Mouse (Mus musculus) limb, embryonic 13.5 days (tissue): ENCODE measurements around the gene Tmem234. TPM values are rescaled to one million over a fixed set of nuclear protein-coding genes. Genes with fewer than 3 reads are reported as not detected.

ENCODE experiments used
- ATAC-seq: fragments of 200-750 bp; cut with Nextera tagmentation; 2 replicates; pipeline ENCODE4 v1.8.0; 2017; ENCODE audit warnings: low read depth, moderate number of reproducible peaks, moderate TSS enrichment; ENCODE audit not compliant: low FRiP score
- H3K27ac ChIP-seq: fragments of 300-500 bp; sonication (generic); 2 replicates; pipeline ENCODE4 v1.5.1; 2015; ENCODE audit warnings: inconsistent platforms, mild to moderate bottlenecking, moderate library complexity
- H3K27me3 ChIP-seq: fragments of 300-500 bp; sonication (generic); 2 replicates; pipeline ENCODE4 v1.6.1; 2015; ENCODE audit warnings: mild to moderate bottlenecking, inconsistent platforms
- H3K36me3 ChIP-seq: fragments of 300-500 bp; sonication (generic); 2 replicates; pipeline ENCODE4 v1.6.1; 2015; ENCODE audit warnings: inconsistent platforms, mild to moderate bottlenecking, moderate library complexity
- H3K4me1 ChIP-seq: fragments of 300-500 bp; sonication (generic); 2 replicates; pipeline ENCODE4 v1.6.1; 2015; ENCODE audit warnings: inconsistent platforms
- H3K4me2 ChIP-seq: fragments of 300-500 bp; sonication (generic); replicated peaks from 2 replicates; pipeline ENCODE4 v1.6.1; 2015; ENCODE audit warnings: inconsistent platforms, mild to moderate bottlenecking, moderate library complexity
- H3K4me3 ChIP-seq: fragments of 300-500 bp; sonication (generic); 2 replicates; pipeline ENCODE4 v1.5.1; 2015; ENCODE audit warnings: moderate library complexity, mild to moderate bottlenecking, inconsistent platforms
- H3K9ac ChIP-seq: fragments of 300-500 bp; sonication (generic); 2 replicates; pipeline ENCODE4 v1.6.1; 2015; ENCODE audit warnings: mild to moderate bottlenecking, inconsistent platforms
- H3K9me3 ChIP-seq: fragments of 300-500 bp; sonication (generic); 2 replicates; pipeline ENCODE4 v1.6.1; 2016; ENCODE audit warnings: inconsistent platforms
- WGBS: fragments of 180-500 bp; shearing (Covaris S2); methylation state at CpG from one replicate; pipeline ENCODE4 v1.1.7; 2015; 5-methylcytosine and 5-hydroxymethylcytosine counted together
- polyA plus RNA-seq: library from polyadenylated mRNA; unstranded; fragments of >200 nt; fragmentation: Nextera tagmentation; extraction: Ambion mirVana; gene quantifications from 2 replicates; pipeline ENCODE4 v1.2.1, GENCODE M21; 2015

Tmem234 gene
- polyA plus RNA-seq, 1 experiment from 2014 or later = 211 TPM

DNA sequence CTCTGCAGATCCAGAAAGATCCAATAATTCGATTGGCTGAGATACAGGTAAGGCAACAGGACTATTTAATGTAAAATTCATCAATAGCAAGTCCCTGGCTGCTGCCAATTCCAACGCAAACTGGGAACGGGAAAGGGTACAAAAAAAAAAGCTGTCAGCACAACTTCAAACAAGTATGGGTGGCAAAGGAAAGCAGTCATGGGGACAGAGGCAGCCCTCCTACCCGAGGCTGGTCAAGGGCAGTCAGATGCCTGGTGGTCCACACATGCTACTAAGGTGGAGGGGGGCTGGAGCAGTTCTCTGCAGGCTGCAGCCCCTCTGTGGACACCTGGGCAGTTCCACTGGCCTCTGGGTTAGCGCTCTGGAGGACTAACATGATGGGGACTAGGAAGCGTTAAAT lies 25.6 kb downstream of the Tmem234 start:
- ATAC-seq = no peak
- no peak overlapping the region for H3K4me3 ChIP-seq
- WGBS = 75% methylated on average over 6 of the region's 6 CpGs
- peaks cover 34% of the 10 kb centered on the region for H3K4me1 ChIP-seq
- H3K9me3 ChIP-seq = no peaks in the 10 kb centered on the region
- no peak overlapping the region for H3K27ac ChIP-seq
- H3K9ac ChIP-seq = no peak overlapping the region
- peaks cover 50% of the 10 kb centered on the region for H3K36me3 ChIP-seq
- no peaks in the 10 kb centered on the region for H3K27me3 ChIP-seq
- H3K4me2 ChIP-seq = no peak overlapping the region

DNA sequence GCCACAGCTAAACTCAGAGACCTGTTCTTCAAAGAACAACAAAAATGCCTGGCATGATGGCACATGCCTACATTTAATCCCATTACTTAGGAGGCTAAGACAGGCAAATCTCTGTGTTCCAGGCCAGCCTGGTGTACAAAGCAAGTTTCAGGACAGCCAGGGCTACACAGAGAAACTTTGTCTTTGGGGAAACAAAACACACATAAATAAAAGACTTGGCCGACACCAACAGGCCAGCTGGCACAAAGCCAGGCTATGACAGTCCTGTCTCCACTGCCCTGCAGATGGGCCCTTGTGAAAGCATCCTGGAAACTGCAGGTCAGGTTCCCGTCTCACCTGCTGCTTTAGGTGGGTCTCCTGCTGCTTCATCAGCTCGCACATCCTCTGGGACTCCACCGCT lies 30.5 kb downstream of the Tmem234 start:
- Histone ChIP-seq H3K27ac (no peak overlapping the region), H3K9me3 (no peaks in the 10 kb centered on the region), H3K36me3 (peaks cover 99% of the 10 kb centered on the region), H3K4me3 (no peak overlapping the region), H3K9ac (no peak overlapping the region), H3K4me1 (0 out of 2 replicates have a peak, but pooled peaks cover 1% of the 10 kb centered on the region), H3K4me2 (no peak overlapping the region), H3K27me3 (no peaks in the 10 kb centered on the region)
- 80% methylated on average over 4 of the region's 4 CpGs for WGBS
- no peak for ATAC-seq

DNA sequence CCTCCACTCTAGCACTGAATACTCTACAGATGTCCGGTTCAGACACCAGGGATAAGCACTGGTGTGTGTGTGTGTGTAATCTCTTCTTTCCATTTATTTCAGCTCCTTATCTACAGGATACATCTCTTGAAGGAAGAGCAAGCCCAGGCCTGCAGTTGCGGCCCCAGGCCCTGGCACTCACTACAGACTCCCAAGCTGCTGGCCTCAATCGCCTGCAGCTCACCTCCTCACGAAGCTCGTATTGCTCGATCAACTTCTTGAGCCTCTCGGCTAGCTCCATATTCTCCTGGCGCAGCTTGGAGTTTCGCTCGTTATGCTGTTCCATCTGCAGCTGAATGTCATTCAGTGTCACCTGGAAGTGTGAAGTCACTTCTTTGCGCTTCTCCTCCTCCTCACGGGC lies 31.4 kb downstream of the Tmem234 start:
- H3K4me3 ChIP-seq = no peak overlapping the region
- ATAC-seq = no peak
- H3K4me1 ChIP-seq = no peaks in the 10 kb centered on the region
- H3K27me3 ChIP-seq = no peaks in the 10 kb centered on the region
- no peak overlapping the region for H3K4me2 ChIP-seq
- H3K27ac ChIP-seq = no peak overlapping the region
- peaks cover 99% of the 10 kb centered on the region for H3K36me3 ChIP-seq
- whole genome bisulfite sequencing = 87% methylated on average over 12 of the region's 12 CpGs
- H3K9ac ChIP-seq = no peak overlapping the region
- no peaks in the 10 kb centered on the region for H3K9me3 ChIP-seq

DNA sequence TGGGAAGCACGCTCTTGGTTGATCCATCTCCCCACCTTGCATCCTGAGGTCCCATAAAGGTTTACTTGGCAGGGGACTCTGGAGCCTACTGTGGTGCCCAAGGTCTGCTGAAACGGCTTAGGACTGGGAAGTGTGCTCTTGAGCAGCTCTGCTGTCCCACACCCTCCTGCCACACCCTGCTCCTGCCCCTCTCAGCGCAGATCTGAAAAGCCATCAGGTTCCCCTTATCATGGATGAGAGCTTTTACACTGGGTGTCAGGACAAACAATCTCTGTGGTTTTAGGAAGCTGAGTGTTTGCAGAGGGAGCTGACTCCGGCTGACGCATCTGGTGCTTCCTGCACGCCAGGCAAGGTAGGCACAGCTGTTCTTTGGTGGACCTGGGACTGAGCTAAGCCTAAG lies 33.4 kb downstream of the Tmem234 start:
- peaks cover 97% of the 10 kb centered on the region for H3K36me3 ChIP-seq
- no peaks in the 10 kb centered on the region for H3K27me3 ChIP-seq
- H3K4me1 ChIP-seq = peaks cover 15% of the 10 kb centered on the region
- H3K27ac ChIP-seq = no peak overlapping the region
- H3K4me3 ChIP-seq = no peak overlapping the region
- WGBS = 94% methylated on average over 6 of the region's 6 CpGs
- no peak overlapping the region for H3K9ac ChIP-seq
- no peaks in the 10 kb centered on the region for H3K9me3 ChIP-seq
- H3K4me2 ChIP-seq = no peak overlapping the region
- no peak for ATAC-seq

DNA sequence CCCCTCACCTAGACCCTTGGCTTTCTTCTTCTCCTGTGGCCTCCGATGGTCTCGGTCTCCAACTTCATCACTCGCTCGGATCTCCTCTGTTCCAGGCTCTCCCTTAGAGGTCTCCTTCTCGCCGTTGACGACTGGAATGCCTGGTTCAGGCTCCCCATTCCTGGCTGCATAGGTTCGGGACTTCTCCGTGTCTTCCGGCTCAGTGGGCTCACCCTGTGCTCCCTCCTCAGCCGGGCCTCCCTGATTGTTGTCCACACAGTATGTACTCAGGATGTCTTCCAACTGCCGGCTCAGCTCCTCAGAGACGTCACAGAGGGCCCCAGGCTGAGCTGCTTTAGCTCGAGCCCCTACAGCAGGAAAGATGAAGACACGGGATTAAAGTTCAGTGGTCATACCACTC lies 38.8 kb downstream of the Tmem234 start:
- 89% methylated on average over 15 of the region's 15 CpGs for WGBS
- Histone ChIP-seq H3K27ac (no peak overlapping the region), H3K27me3 (no peaks in the 10 kb centered on the region), H3K4me1 (peaks cover 33% of the 10 kb centered on the region), H3K4me2 (peak overlapping the region; percentile 95), H3K9ac (peak overlapping the region; percentile 87), H3K4me3 (peak overlapping the region; percentile 71), H3K9me3 (no peaks in the 10 kb centered on the region), H3K36me3 (peaks cover 55% of the 10 kb centered on the region)
- no peak for ATAC-seq

DNA sequence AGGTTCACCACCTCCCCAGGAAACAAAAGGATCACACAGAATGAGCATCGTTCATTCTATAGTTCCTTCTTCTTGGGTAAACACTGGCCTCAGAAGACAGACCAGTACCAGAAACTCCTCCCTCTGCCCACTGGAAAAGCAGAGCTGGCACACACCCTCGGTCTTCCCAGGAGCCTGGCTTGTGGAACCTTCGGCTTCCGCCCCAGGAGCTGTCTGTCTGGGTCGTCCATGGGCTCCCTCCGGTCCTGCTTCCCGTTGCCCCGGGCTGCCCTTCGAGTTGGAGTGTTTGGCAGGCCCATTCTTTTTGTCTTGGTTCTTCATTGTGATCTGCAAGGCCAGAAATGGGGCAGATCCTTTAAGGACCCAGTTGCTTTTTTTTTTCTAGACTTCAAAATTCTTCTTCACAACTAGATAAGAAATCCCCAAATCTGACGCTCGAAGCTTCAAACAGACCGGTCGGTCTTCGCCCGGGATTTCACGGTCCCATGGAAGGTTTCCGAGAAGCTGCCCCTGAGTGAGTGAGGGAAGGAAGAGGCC lies 39.7 kb downstream of the Tmem234 start:
- Histone ChIP-seq H3K4me1 (peaks cover 33% of the 10 kb centered on the region), H3K36me3 (peaks cover 55% of the 10 kb centered on the region), H3K4me3 (peak overlapping the region; percentile 71), H3K9ac (peak overlapping the region; percentile 87), H3K27ac (peak overlapping the region; percentile 90), H3K27me3 (no peaks in the 10 kb centered on the region), H3K4me2 (peak overlapping the region; percentile 95), H3K9me3 (no peaks in the 10 kb centered on the region)
- ATAC-seq = no peak
- 5% methylated on average over 17 of the region's 17 CpGs for WGBS

DNA sequence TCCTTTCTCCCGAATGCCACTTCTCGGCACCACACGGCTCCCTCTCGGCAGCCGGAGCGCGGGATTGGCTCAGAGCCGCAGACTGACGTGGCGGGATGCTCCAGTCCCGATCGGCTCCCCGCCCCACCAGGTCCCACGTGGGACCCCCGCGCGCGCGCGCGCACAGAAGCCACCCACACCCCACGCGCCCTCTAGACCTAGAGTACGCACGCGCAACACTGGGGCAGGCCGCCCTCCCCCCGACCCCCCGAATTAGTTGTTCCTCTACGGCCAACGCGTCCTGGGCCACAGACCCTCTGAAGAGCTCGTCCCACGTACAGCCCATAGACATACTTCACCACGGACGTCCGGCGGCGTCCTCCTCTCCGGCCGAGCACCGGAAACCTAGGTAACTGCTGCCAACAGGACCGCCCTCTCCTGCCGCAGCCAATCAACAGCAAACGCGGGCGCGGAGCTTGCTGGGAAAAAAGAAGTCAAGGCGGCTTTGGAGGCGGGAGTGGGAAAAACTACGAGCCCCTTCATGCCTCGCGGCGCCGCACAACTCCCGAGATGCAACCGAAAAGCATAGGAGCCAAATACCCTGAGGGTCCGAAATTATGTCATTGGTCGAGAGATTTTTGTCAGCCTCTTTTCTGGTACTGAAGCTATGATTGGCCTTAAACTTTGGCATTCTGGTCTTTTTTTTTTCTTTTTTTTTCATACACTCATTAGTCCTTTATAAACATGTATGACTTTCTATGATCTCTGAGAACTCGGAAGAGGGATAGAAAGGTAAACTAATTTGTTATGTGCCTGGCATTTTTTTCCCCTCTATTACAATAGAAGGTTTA lies 40.4 kb downstream of the Tmem234 start, which contains the start of gene Txlna:
Txlna (minus strand) TSS at position 428 of the 830 bp plus-strand sequence.
- Histone ChIP-seq H3K27ac (peak within 1 kb of the TSS; percentile 90), H3K4me2 (peak within 1 kb of the TSS; percentile 95), H3K9me3 (no peaks in the 10 kb centered on the region), H3K4me3 (peak within 1 kb of the TSS; percentile 71), H3K9ac (peak within 1 kb of the TSS; percentile 87), H3K27me3 (no peaks in the 10 kb centered on the region), H3K4me1 (peaks cover 33% of the 10 kb centered on the region), H3K36me3 (peaks cover 55% of the 10 kb centered on the region)
- under 1% methylated on average over 59 of the region's 60 CpGs for WGBS
- peak; percentile 95 for ATAC-seq

DNA sequence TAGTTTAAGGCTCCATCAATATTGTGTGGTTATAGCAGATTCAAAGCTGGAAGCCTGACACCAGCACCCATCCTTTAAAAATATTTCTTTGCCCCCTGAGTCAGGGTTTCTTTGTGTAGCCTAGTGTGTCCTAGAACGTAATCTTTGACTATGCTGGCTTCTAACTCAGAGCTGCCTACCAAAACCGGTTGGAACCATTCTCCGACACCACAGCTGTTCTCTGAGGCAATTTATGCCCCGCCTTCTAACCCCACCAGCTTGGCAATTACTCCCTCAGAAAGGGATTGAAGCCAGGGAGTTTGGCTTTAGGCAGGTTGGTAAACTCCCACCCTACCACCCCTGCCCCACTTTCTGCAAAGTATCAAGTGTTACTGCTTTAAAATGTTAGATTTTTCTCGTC lies 41.3 kb downstream of the Tmem234 start:
- Histone ChIP-seq H3K9ac (peak overlapping the region; percentile 21; the same call in 1 of the 2 replicates), H3K4me1 (peaks cover 33% of the 10 kb centered on the region), H3K4me2 (peak overlapping the region; percentile 46), H3K4me3 (peak overlapping the region; percentile 71), H3K27me3 (no peaks in the 10 kb centered on the region), H3K36me3 (peaks cover 55% of the 10 kb centered on the region), H3K27ac (no peak overlapping the region), H3K9me3 (no peaks in the 10 kb centered on the region)
- no peak for ATAC-seq
- WGBS = 36% methylated on average over 5 of the region's 5 CpGs

DNA sequence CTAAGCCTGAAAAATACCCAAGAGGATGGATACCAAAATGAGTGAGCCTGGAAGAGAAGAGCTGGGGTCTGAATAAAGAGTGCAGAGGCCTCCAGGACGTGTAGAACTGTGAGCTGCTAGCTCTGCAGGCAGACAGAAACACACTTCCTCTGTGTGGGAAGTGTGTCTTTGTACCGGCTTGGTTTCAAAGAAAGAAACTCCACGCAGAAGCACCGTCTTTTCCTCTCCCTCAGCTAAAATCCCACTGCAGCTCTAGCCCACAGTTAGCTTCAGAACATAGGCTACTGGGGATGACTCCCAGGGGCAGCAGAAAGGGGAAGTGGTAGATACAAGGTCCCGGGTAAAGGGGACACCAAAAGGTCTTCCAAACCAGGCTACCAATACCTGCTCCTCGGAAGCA lies 44.7 kb downstream of the Tmem234 start:
- Histone ChIP-seq H3K4me3 (no peak overlapping the region), H3K27me3 (no peaks in the 10 kb centered on the region), H3K36me3 (peaks cover 61% of the 10 kb centered on the region), H3K4me2 (no peak overlapping the region), H3K9me3 (no peaks in the 10 kb centered on the region), H3K9ac (no peak overlapping the region), H3K4me1 (peaks cover 6% of the 10 kb centered on the region), H3K27ac (no peak overlapping the region)
- ATAC-seq = no peak
- 89% methylated on average over 6 of the region's 6 CpGs for WGBS

DNA sequence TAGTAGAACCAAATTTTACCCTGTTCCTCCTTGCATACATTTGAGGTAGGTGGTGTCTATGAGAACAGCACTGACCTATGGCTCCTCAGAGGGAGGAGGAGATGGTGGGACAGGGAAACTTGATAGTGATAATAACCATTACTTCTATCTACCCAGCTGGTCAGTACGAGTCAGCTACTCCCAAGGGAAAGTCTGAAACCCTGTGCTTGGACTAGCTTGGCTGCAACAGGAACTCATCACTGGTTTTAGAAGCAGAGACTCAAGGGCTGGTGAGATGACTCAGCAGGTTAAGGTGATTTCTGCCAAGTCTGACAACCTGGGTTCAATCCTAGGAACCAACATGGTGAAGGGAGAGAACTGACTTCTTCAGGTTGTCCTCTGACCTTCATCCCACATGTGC lies 48.2 kb downstream of the Tmem234 start:
- H3K9me3 ChIP-seq = no peaks in the 10 kb centered on the region
- no peak for ATAC-seq
- H3K4me1 ChIP-seq = no peaks in the 10 kb centered on the region
- no peak overlapping the region for H3K4me3 ChIP-seq
- H3K27ac ChIP-seq = no peak overlapping the region
- no peak overlapping the region for H3K9ac ChIP-seq
- H3K36me3 ChIP-seq = peaks cover 93% of the 10 kb centered on the region
- WGBS = 80% methylated on average over 1 of the region's 1 CpGs
- H3K27me3 ChIP-seq = no peaks in the 10 kb centered on the region
- H3K4me2 ChIP-seq = no peak overlapping the region

DNA sequence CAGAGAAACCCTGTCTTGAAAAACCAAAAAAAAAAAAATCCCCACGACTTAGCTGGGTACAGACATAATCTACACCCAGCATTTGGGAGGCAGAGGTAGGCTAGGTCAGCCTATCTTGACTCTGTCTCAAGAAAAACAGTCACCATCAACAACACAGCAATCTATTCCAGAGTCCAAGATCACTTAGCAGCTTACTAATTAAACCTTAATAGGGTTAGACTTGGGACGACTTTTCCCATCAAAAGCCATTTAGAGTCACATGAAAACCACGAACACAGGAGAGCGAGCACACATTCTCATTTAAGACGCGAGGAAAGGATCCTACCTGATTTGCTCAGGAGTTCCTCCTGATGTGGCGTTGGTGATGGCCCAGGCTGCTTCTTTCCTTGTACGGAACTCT lies 49.9 kb downstream of the Tmem234 start:
- Histone ChIP-seq H3K27ac (no peak overlapping the region), H3K36me3 (peaks cover 97% of the 10 kb centered on the region), H3K9ac (no peak overlapping the region), H3K4me2 (no peak overlapping the region), H3K27me3 (no peaks in the 10 kb centered on the region), H3K9me3 (no peaks in the 10 kb centered on the region), H3K4me3 (no peak overlapping the region), H3K4me1 (no peaks in the 10 kb centered on the region)
- 95% methylated on average over 8 of the region's 8 CpGs for WGBS
- ATAC-seq = no peak

DNA sequence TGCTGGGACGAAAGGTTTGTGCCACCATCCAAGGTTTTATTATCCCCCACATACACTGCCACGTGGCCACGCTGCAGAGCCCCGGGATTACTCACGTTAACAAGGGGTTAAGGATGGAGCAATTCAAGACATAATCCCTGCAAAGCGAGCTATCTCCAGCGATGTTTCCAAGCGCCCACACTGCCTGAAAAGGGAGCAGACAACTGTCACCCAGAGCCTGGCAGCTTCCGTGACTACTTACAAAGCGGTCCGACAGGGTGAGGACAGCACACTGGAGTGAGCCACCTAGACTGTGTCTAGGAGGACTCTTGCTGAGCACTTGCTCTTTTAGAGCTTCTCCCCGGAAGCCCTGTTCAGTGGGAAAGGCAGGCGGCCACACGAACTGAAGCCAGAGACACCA lies 54.3 kb downstream of the Tmem234 start:
- no peak for ATAC-seq
- no peak overlapping the region for H3K27ac ChIP-seq
- H3K27me3 ChIP-seq = no peaks in the 10 kb centered on the region
- 94% methylated on average over 14 of the region's 14 CpGs for WGBS
- no peak overlapping the region for H3K4me3 ChIP-seq
- H3K4me1 ChIP-seq = no peaks in the 10 kb centered on the region
- no peak overlapping the region for H3K4me2 ChIP-seq
- peaks cover 97% of the 10 kb centered on the region for H3K36me3 ChIP-seq
- no peak overlapping the region for H3K9ac ChIP-seq
- no peaks in the 10 kb centered on the region for H3K9me3 ChIP-seq
